8 mouse cellular contexts compared by ENCODE assay signal in genomic region chr1:175118904-175119555, GRCm38 (mm10).
A peak's percentile ranks its signal among the peaks of the same experiment; 100 is the strongest.
DNase-seq lines count a peak whose midpoint lies in the region; ATAC-seq and TF ChIP-seq lines count a peak whose summit lies in the region.

No protein-coding gene starts in this region.

- ATAC-seq in lung, embryonic 14.5 days (ENCODE audit: insufficient read depth): peak; percentile 24
- peak; percentile 71 for ATAC-seq in megakaryocyte progenitor cell, adult 5-6 weeks (replicated peaks; ENCODE audit: poor library complexity)

- H3K4me2 ChIP-seq in lung, embryonic 14.5 days: no peak overlapping the region

- 65% methylated on average over 4 of the region's 4 CpGs for WGBS in lung, embryonic 14.5 days

- H3K4me1 ChIP-seq in lung, embryonic 14.5 days (ENCODE audit: insufficient read depth): no peaks in the 10 kb centered on the region

- H3K27ac ChIP-seq in lung, embryonic 14.5 days (ENCODE audit: low read depth): no peak overlapping the region

- H3K4me3 ChIP-seq in lung, embryonic 14.5 days (ENCODE audit: low read depth, low read length): no peak overlapping the region

- TF ChIP-seq CTCF in lung, embryonic 14.5 days (IDR thresholded peaks at IDR 0.05; ENCODE audit: low read depth): peak; percentile 32; the same call in 1 of the 2 replicates

- peak; percentile 15 for DNase-seq in adrenal gland, adult 2 months
- DNase-seq in adrenal gland, postnatal 4 days (ENCODE audit: low spot score in 2 of 2): no peak
- peak; percentile 44 for DNase-seq in lung, embryonic 14.5 days
- DNase-seq in lung, adult 18-20 months: no peak
- peak; percentile 5 for DNase-seq in fibroblast of lung, adult 2 months (ENCODE audit: low read depth)
- no peak for DNase-seq in right cerebral cortex, postnatal 36 days (ENCODE audit: low spot score in 2 of 2)
- DNase-seq in gastrocnemius, adult 8-10 months (ENCODE audit: low spot score in 2 of 2): no peak

- no peaks in the 10 kb centered on the region for H3K27me3 ChIP-seq in lung, embryonic 14.5 days (ENCODE audit: insufficient read depth, low read length)

- H3K9ac ChIP-seq in lung, embryonic 14.5 days: no peak overlapping the region

- no peaks in the 10 kb centered on the region for H3K36me3 ChIP-seq in lung, embryonic 14.5 days (ENCODE audit: insufficient read depth)

- H3K9me3 ChIP-seq in lung, embryonic 14.5 days (ENCODE audit: low read depth, low read length): no peaks in the 10 kb centered on the region

Comparison
In these comparisons a context has a peak if more than half of its experiments do, and no peak if none do; other contexts are left out.
1. DNase-seq: peak in adrenal gland, adult 2 months (single experiment), lung, embryonic 14.5 days (single experiment) and fibroblast of lung, adult 2 months (single experiment); none in adrenal gland, postnatal 4 days (0 of 2), lung, adult 18-20 months (0 of 2), right cerebral cortex, postnatal 36 days (0 of 2) and gastrocnemius, adult 8-10 months (0 of 2).